Mouse (Mus musculus): ENCODE measurements around the gene Abhd17a. TPM values are rescaled to one million over a fixed set of nuclear protein-coding genes. Genes with fewer than 3 reads are reported as not detected.

The Abhd17a gene
- polyA plus RNA-seq, 1 experiment = 310 TPM

DNA sequence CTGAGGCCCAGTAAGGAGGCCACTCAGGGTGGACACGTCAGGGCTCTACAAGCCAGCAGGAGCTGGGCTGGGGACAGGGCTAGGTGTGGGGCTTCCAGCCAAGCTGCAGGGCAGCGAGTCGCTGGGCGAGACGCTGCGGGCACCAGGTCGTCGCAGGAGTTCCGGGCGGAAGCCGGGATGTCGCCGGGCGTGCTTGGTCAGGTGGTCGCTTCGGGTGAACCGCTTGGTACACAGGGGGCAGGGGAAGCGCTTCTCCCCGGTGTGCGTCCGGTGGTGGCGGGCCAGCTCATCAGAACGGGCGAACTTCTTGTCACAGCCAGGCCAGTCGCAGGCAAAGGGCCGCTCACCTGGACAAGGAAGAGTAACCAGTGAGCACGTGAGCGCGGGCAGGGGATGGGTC, 21.3 kb downstream of the Abhd17a start:
- no peak overlapping the region for H3K27ac ChIP-seq (ENCODE audit: control insufficient read depth, insufficient read depth, low read length)
- H3K4me1 ChIP-seq (replicated peaks; ENCODE audit: control insufficient read depth, insufficient read depth, low read length) = peaks cover 54% of the 10 kb centered on the region
- H3K27me3 ChIP-seq (ENCODE audit: control insufficient read depth, insufficient read depth, low read length) = no peaks in the 10 kb centered on the region
- TF ChIP-seq POLR2A (IDR thresholded peaks at IDR 0.05; ENCODE audit: control insufficient read depth, extremely low read depth, insufficient read depth, low read length, poor library complexity) = no peak
- no peak for TF ChIP-seq CTCF (IDR thresholded peaks at IDR 0.05; ENCODE audit: borderline replicate concordance, control insufficient read depth, extremely low read depth, insufficient read depth, low read length, poor library complexity)
- 98% methylated on average over 29 of the region's 29 CpGs for WGBS
- no peak overlapping the region for H3K4me3 ChIP-seq (ENCODE audit: control insufficient read depth, insufficient read depth, low read length)
- DNase-seq = no peak
- H3K36me3 ChIP-seq (ENCODE audit: control insufficient read depth, insufficient read depth, low read length) = no peaks in the 10 kb centered on the region; the same call in 1 of the 2 replicates

DNA sequence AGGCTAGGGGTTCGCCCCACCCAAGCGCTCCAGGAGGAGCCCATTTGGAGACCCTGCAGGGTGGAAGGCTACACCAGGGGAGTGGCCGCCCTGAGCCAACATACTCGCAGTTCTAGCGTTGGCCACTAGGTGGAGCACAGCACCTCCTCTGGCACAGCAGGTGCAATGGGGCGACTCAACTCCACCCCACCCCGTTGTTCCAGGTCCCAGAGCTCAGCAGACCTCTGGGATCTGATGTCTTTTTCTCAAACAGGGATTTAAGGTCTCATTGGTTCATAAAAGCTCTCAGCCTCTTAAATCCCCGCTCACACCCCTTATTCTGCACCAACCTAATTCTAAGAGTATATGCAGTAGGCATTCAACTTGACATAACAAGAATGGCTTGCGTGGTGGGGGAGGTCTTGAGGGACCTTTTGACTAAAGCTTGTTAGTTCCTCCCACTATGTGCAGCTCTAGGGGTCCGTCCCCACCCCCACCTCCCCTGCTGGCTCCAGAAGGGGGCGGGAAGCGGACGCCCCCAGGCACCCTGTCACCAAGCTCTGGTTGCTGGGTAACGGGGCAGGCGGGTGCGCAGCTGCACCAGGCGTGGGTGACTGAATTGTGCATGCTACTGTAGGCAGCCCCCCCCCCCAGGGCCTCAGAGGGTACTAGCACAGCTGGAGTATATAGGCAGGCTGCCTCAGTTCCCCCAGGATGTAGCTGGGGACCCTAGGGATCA, 23.6 kb downstream of the Abhd17a start:
- no peak overlapping the region for H3K4me3 ChIP-seq (ENCODE audit: control insufficient read depth, insufficient read depth, low read length)
- H3K4me1 ChIP-seq (replicated peaks; ENCODE audit: control insufficient read depth, insufficient read depth, low read length) = peaks cover 46% of the 10 kb centered on the region
- no peaks in the 10 kb centered on the region; the same call in 1 of the 2 replicates for H3K36me3 ChIP-seq (ENCODE audit: control insufficient read depth, insufficient read depth, low read length)
- 20% methylated on average over 17 of the region's 17 CpGs for WGBS
- TF ChIP-seq CTCF (IDR thresholded peaks at IDR 0.05; ENCODE audit: borderline replicate concordance, control insufficient read depth, extremely low read depth, insufficient read depth, low read length, poor library complexity) = peak; percentile 94; the same call in 1 of the 2 replicates
- TF ChIP-seq POLR2A (IDR thresholded peaks at IDR 0.05; ENCODE audit: control insufficient read depth, extremely low read depth, insufficient read depth, low read length, poor library complexity) = no peak
- no peaks in the 10 kb centered on the region for H3K27me3 ChIP-seq (ENCODE audit: control insufficient read depth, insufficient read depth, low read length)
- peak overlapping the region; percentile 19 for H3K27ac ChIP-seq (ENCODE audit: control insufficient read depth, insufficient read depth, low read length)
- DNase-seq = peak; percentile 93

DNA sequence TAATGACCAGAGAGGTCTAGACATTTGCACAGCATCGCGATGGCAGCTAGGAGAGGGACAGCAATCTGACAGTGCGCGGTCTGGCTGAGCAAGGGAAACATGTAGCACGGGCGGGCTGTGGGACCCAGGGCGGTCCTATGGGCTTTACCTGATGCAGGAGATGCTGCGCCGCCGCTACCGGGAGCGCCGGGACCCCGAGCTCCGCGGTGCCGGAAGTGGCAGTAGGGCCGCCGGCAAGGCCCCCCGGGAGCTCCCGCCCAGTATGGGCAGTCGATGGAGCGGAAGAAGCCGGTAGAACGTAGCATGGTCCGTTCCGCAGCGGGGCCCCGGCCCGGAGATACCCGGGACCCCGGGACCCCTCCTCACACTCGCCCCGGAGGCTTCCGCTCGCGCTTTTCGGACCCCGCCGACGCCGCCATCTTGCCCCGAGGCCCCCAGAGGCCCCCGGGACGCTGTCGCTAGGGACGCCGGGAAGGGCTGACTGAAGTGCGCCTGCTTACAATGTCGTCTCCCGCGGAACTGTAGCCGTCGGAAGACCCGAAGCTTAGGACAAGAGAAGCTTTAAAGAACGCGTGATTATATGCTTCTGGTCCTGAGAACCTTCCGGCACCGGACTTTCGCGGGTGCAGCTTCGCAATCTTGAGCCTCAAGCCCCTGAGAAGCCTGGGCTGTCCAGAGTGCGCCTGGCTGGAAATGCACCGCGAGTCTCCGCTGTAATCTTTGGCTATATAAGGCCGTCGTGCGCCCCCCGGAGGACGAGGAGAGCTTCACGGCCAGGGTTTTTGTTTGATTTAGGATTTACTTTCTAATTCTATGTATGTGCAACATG, 28.8 kb downstream of the Abhd17a start, which contains the start of gene Rexo1:
Gene Rexo1, minus strand, starts transcription at position 445 of the 829 bp plus-strand sequence.
- Histone ChIP-seq H3K36me3 (ENCODE audit: control insufficient read depth, insufficient read depth, low read length) (no peaks in the 10 kb centered on the region), H3K4me1 (replicated peaks; ENCODE audit: control insufficient read depth, insufficient read depth, low read length) (peaks cover 45% of the 10 kb centered on the region), H3K27ac (ENCODE audit: control insufficient read depth, insufficient read depth, low read length) (peak within 1 kb of the TSS; percentile 41; the same call in 1 of the 2 replicates), H3K27me3 (ENCODE audit: control insufficient read depth, insufficient read depth, low read length) (no peaks in the 10 kb centered on the region), H3K4me3 (ENCODE audit: control insufficient read depth, insufficient read depth, low read length) (peak within 1 kb of the TSS; percentile 65)
- DNase-seq = peak; percentile 95
- whole genome bisulfite sequencing = under 1% methylated on average over 72 of the region's 72 CpGs
- peak; percentile 69 for TF ChIP-seq POLR2A (IDR thresholded peaks at IDR 0.05; ENCODE audit: control insufficient read depth, extremely low read depth, insufficient read depth, low read length, poor library complexity)
- TF ChIP-seq CTCF (IDR thresholded peaks at IDR 0.05; ENCODE audit: borderline replicate concordance, control insufficient read depth, extremely low read depth, insufficient read depth, low read length, poor library complexity) = peak; percentile 65; the same call in 1 of the 2 replicates

DNA sequence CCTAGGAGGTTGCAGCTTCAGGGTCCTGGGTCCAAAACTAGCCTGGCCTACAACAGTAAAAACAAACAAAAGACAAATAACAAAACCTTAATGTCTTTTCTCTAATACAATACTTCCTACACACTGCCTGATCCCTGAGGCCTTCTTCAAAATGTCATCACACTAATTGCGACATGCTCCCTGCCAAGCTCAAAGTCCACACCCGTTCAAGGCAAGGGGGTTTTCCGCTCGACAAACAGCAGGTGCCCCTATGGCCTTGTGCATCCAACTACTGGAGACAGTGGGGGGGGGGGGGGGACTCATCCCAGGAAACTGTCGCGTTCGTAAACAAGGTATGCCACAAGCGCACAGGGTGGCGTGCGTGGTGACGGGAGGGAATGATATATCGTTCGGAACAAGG, 29.5 kb downstream of the Abhd17a start:
- Histone ChIP-seq H3K27me3 (ENCODE audit: control insufficient read depth, insufficient read depth, low read length) (no peaks in the 10 kb centered on the region), H3K27ac (ENCODE audit: control insufficient read depth, insufficient read depth, low read length) (no peak overlapping the region), H3K4me1 (replicated peaks; ENCODE audit: control insufficient read depth, insufficient read depth, low read length) (peaks cover 40% of the 10 kb centered on the region), H3K36me3 (ENCODE audit: control insufficient read depth, insufficient read depth, low read length) (no peaks in the 10 kb centered on the region), H3K4me3 (ENCODE audit: control insufficient read depth, insufficient read depth, low read length) (peak overlapping the region; percentile 65)
- 0% methylated on average over 13 of the region's 13 CpGs for WGBS
- TF ChIP-seq POLR2A (IDR thresholded peaks at IDR 0.05; ENCODE audit: control insufficient read depth, extremely low read depth, insufficient read depth, low read length, poor library complexity) = no peak
- no peak for TF ChIP-seq CTCF (IDR thresholded peaks at IDR 0.05; ENCODE audit: borderline replicate concordance, control insufficient read depth, extremely low read depth, insufficient read depth, low read length, poor library complexity)
- no peak for DNase-seq

DNA sequence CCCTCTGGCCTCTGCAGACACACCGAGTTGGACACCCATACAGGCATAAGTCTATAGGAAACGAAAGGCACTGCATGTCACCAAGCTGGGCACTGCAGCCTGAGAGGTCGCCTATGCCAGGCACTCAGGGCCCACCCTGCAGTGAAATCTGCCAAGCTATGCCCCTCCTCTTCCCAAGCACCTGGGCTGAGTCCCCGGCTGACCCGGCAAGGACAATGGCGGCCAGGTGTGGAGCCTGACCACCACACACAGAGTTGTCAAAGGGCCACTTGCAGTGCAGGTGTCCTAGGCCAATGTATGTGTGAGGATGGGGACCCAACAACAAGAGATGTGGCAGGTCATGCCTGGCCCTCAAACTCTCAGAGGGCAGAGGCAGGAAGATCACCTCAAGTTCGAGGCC, 30.7 kb downstream of the Abhd17a start:
- Histone ChIP-seq H3K4me3 (ENCODE audit: control insufficient read depth, insufficient read depth, low read length) (no peak overlapping the region), H3K27me3 (ENCODE audit: control insufficient read depth, insufficient read depth, low read length) (no peaks in the 10 kb centered on the region), H3K4me1 (replicated peaks; ENCODE audit: control insufficient read depth, insufficient read depth, low read length) (peaks cover 38% of the 10 kb centered on the region), H3K36me3 (ENCODE audit: control insufficient read depth, insufficient read depth, low read length) (no peaks in the 10 kb centered on the region), H3K27ac (ENCODE audit: control insufficient read depth, insufficient read depth, low read length) (no peak overlapping the region)
- WGBS = 91% methylated on average over 7 of the region's 7 CpGs
- no peak for TF ChIP-seq POLR2A (IDR thresholded peaks at IDR 0.05; ENCODE audit: control insufficient read depth, extremely low read depth, insufficient read depth, low read length, poor library complexity)
- TF ChIP-seq CTCF (IDR thresholded peaks at IDR 0.05; ENCODE audit: borderline replicate concordance, control insufficient read depth, extremely low read depth, insufficient read depth, low read length, poor library complexity) = no peak
- DNase-seq = no peak

DNA sequence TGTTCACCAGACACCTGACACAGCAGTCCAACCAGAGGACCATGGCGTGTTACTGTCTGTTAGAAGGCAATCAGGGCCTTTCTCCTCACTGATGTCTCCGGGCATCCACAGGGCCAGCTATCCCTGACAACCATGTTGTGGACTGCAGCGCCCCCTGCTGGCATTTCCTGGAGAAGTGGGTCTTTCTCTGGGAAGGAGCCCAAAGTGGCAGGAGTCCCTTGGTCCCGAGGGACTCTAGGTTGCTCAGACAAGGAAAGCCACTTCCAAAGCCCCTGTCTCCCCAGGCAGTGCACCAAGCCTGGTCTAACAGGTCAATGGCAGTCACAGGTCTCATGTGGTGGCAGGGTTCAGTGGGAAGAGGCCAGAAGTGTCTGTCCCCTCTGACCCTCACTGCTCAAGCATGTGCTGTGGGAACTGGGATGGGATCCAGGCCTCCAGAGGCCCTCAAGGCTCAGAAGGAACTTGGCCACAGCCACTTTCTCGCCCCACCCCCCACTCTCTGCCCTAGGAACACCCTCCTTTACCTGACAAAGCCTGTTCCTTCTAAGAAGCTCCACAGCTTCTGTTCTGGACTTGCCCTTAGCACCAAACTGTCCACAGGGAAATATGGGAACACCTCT, 32.7 kb downstream of the Abhd17a start:
- TF ChIP-seq POLR2A (IDR thresholded peaks at IDR 0.05; ENCODE audit: control insufficient read depth, extremely low read depth, insufficient read depth, low read length, poor library complexity) = no peak
- peak; percentile 86 for TF ChIP-seq CTCF (IDR thresholded peaks at IDR 0.05; ENCODE audit: borderline replicate concordance, control insufficient read depth, extremely low read depth, insufficient read depth, low read length, poor library complexity)
- Histone ChIP-seq H3K36me3 (ENCODE audit: control insufficient read depth, insufficient read depth, low read length) (no peaks in the 10 kb centered on the region), H3K27me3 (ENCODE audit: control insufficient read depth, insufficient read depth, low read length) (no peaks in the 10 kb centered on the region), H3K4me3 (ENCODE audit: control insufficient read depth, insufficient read depth, low read length) (no peak overlapping the region), H3K4me1 (replicated peaks; ENCODE audit: control insufficient read depth, insufficient read depth, low read length) (peaks cover 38% of the 10 kb centered on the region), H3K27ac (ENCODE audit: control insufficient read depth, insufficient read depth, low read length) (no peak overlapping the region)
- peak; percentile 67 for DNase-seq
- 56% methylated on average over 5 of the region's 5 CpGs for WGBS

Measured in thymus, adult 2 months (tissue).